Mouse (Mus musculus) cerebellum, adult 2 months (tissue): ENCODE data around the gene Cct3. TPM values are rescaled to one million over a fixed set of nuclear protein-coding genes. Genes with fewer than 3 reads are reported as not detected.
"Not testable (repeated sequence)": the region's sequence is repeated elsewhere in the genome, so short reads cannot be mapped to it uniquely, and the experiment has no call there.

Experiments
- DNase-seq, 2 experiments: peaks; one replicate each; pipeline ENCODE4 v3.0.0; 2021
- H3K27ac ChIP-seq: fragments of 200-500 bp; 2 replicates; pipeline ENCODE4 v1.5.1; 2012; ENCODE audit warnings: low read length, control low read depth, inconsistent platforms; ENCODE audit not compliant: insufficient read depth
- H3K27me3 ChIP-seq: fragments of 200-500 bp; 2 replicates; pipeline ENCODE4 v1.6.1; 2012; ENCODE audit warnings: inconsistent platforms, mild to moderate bottlenecking, low read length, moderate library complexity; ENCODE audit not compliant: control insufficient read depth, insufficient read depth
- H3K4me1 ChIP-seq: fragments of 200-500 bp; 2 replicates; pipeline ENCODE4 v1.6.1; 2011; ENCODE audit warnings: low read length; ENCODE audit not compliant: control insufficient read depth, insufficient read depth
- H3K4me3 ChIP-seq: fragments of 200-500 bp; replicated peaks from 2 replicates; pipeline ENCODE3; 2011; ENCODE audit warnings: mild to moderate bottlenecking, low read depth, low read length, control low read depth; ENCODE audit not compliant: insufficient read depth
- CTCF ChIP-seq: fragments of 200-500 bp; IDR thresholded peaks from 2 replicates; pipeline ENCODE4 v1.5.1; 2011; ENCODE audit warnings: low read depth, mild to moderate bottlenecking, control low read depth, low read length, moderate library complexity, borderline replicate concordance; ENCODE audit not compliant: insufficient read depth
- POLR2A ChIP-seq: fragments of 200-500 bp; IDR thresholded peaks from 2 replicates; pipeline ENCODE4 v1.6.1; 2011; ENCODE audit warnings: low read length, control low read depth, borderline replicate concordance; ENCODE audit not compliant: insufficient read depth
- WGBS: fragments of 180-500 bp; shearing (Covaris S2); methylation state at CpG from one replicate; pipeline ENCODE4 v1.1.7; 2018; 5-methylcytosine and 5-hydroxymethylcytosine counted together
- polyA plus RNA-seq: library from polyadenylated mRNA; depleted of rRNA; stranded (reverse); fragments of >200 nt; gene quantifications from 2 replicates; pipeline ENCODE4 v1.2.3, GENCODE M21; 2012

The Cct3 gene
- polyA plus RNA-seq, 1 experiment = 197 TPM

- Histone ChIP-seq H3K27me3 (no peaks in the 10 kb centered on the region), H3K4me1 (no peaks in the 10 kb centered on the region), H3K4me3 (no peak within 1 kb of the TSS), H3K27ac (no peak within 1 kb of the TSS)
- WGBS = 99% methylated on average over 4 of the region's 4 CpGs
- TF ChIP-seq CTCF = no peak
- TF ChIP-seq POLR2A = no peak
- no peak for DNase-seq
Observed at GRCm38 (mm10) chr3:88287110-88287509, 9.8 kb upstream of the Cct3 start, which contains the start of gene Gm38392. Gm38392 (minus strand) TSS chr3:88287210.

GRCm38 (mm10) chr3:88288133-88288713 lies 8.7 kb upstream of the Cct3 start:
- not testable (repeated sequence) for H3K4me1 ChIP-seq, H3K4me3 ChIP-seq, H3K27me3 ChIP-seq, DNase-seq, H3K27ac ChIP-seq
- WGBS = 67% methylated on average over 10 of the region's 10 CpGs

GRCm38 (mm10) chr3:88291970-88292369 lies 4.9 kb upstream of the Cct3 start:
- Histone ChIP-seq H3K27ac (no peak overlapping the region), H3K4me3 (no peak overlapping the region), H3K27me3 (no peaks in the 10 kb centered on the region), H3K4me1 (no peaks in the 10 kb centered on the region)
- peak in 1 of 2 experiments; percentile 15 for DNase-seq
- TF ChIP-seq CTCF (no peak), POLR2A (no peak)
- WGBS = 29% methylated on average over 4 of the region's 4 CpGs

- H3K4me1 ChIP-seq, DNase-seq, H3K27me3 ChIP-seq, H3K4me3 ChIP-seq, H3K27ac ChIP-seq: not testable (repeated sequence)
- WGBS = 69% methylated on average over 1 of the region's 1 CpGs
Observed at GRCm38 (mm10) chr3:88295272-88295671, 1.6 kb upstream of the Cct3 start.

GRCm38 (mm10) chr3:88296110-88296560 lies 781 bp upstream of the Cct3 start:
- DNase-seq = no peak
- Histone ChIP-seq H3K27ac (no peak overlapping the region), H3K27me3 (no peaks in the 10 kb centered on the region), H3K4me1 (no peaks in the 10 kb centered on the region; the same call in 1 of the 2 replicates), H3K4me3 (peak overlapping the region; percentile 70)
- under 1% methylated on average over 12 of the region's 12 CpGs for WGBS
- TF ChIP-seq POLR2A (no peak), CTCF (no peak)

GRCm38 (mm10) chr3:88297321-88297851 lies 470 bp downstream of the Cct3 start:
- Histone ChIP-seq H3K4me3 (peak overlapping the region; percentile 92), H3K27ac (peak overlapping the region; percentile 70), H3K27me3 (no peaks in the 10 kb centered on the region), H3K4me1 (no peaks in the 10 kb centered on the region; the same call in 1 of the 2 replicates)
- no peak for TF ChIP-seq POLR2A
- TF ChIP-seq CTCF = no peak
- WGBS = under 1% methylated on average over 30 of the region's 30 CpGs
- no peak for DNase-seq

GRCm38 (mm10) chr3:88299172-88299571 lies 2.3 kb downstream of the Cct3 start:
- 94% methylated on average over 1 of the region's 1 CpGs for WGBS
- H3K4me3 ChIP-seq = no peak overlapping the region
- TF ChIP-seq POLR2A (no peak), CTCF (no peak)
- no peaks in the 10 kb centered on the region; the same call in 1 of the 2 replicates for H3K4me1 ChIP-seq
- H3K27me3 ChIP-seq = no peaks in the 10 kb centered on the region
- DNase-seq = no peak
- no peak overlapping the region for H3K27ac ChIP-seq

GRCm38 (mm10) chr3:88324951-88325405 lies 28.1 kb downstream of the Cct3 start, which contains the start of gene Glmp:
Glmp (plus strand) TSS chr3:88325023.
- TF ChIP-seq POLR2A = peak; percentile 70; the same call in 1 of the 2 replicates
- no peak for TF ChIP-seq CTCF
- Histone ChIP-seq H3K4me3 (peak within 1 kb of the TSS; percentile 98), H3K27ac (peak within 1 kb of the TSS; percentile 46; the same call in 1 of the 2 replicates), H3K27me3 (no peaks in the 10 kb centered on the region), H3K4me1 (peaks cover 7% of the 10 kb centered on the region)
- DNase-seq = peak; percentile 71 to 75
- WGBS = under 1% methylated on average over 10 of the region's 10 CpGs
